Mouse (Mus musculus): ENCODE measurements around the gene Mtif3.
"Not testable (repeated sequence)": the region's sequence is repeated elsewhere in the genome, so short reads cannot be mapped to it uniquely, and the experiment has no call there.

Mtif3 gene

DNA sequence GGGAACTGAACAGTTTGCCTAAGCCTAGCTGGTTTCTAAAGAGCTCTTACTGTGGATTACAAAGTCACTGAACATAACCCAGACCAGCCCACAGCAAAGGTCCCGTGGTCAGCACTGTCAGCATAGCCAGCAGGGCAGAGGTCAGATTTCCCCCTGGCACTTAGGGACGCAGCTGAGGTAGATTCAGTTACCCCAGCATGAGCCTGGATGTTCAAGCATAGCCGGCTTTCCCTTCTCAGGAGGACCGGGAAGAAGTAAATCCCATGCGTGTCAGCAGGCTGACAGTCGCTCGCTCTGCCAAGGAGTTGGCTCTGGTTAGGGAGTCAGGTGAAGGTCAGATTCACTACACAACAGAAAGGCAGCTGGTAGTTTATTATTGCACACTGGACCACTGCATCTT lies 9.0 kb downstream of the Mtif3 start:
- no peak for DNase-seq (ENCODE audit: low spot score in 2 of 2)

DNA sequence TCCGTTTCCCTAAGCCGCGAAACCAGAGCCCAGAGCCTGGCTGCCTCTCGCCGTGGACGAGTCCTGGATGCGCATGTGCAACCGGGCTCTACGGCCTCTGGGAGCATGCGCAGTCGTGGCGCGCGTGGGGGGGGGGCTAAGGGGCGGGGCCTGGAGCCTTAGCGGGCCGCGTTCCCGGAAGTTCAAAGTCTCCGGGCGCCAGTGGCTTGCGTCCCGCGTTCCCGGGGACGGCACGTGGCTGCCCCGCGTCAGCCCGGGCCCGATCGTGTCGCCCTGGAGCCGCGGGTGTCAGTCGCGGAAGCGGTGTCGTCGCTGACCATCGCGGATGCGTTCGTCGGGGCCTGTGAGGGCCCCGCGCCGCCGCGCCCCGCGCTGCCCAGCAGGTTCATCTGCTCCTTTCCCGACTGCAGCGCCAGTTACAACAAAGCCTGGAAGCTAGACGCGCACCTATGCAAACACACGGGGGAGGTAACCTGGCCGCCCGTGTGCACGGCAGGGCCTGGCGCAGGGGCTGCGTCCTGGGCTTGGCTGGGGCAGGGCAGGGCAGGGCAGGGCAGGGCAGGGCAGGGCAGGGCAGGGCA lies 15.0 kb downstream of the Mtif3 start, which contains the start of gene Gtf3a:
Gtf3a (plus strand) TSS at position 150 of the 581 bp plus-strand sequence.
- DNase-seq (ENCODE audit: low spot score in 2 of 2) = peak; percentile 73 to 87

DNA sequence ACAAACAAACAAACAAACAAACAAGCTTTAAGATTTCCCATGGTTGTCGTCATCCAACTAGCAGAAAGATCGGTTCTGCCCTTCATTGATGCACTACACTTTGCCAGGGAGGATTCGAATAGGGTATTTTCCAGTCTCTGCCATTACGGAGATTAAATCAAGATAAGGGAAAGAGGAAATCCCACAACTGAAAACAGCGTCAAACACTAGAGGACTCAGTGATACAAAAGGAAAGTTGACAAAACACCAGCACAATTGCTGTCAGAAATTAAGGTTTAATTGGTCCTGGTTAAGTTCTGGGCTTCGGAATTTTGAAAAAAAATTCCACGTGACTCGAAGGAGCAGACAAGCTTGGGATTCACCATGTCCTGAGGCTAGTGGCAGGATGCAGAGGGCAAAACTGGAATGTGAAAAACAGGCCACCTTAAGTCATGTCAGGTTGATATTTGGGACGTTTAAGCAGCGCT lies 15.5 kb downstream of the Mtif3 start:
- no peak for DNase-seq (ENCODE audit: low spot score in 2 of 2)

DNA sequence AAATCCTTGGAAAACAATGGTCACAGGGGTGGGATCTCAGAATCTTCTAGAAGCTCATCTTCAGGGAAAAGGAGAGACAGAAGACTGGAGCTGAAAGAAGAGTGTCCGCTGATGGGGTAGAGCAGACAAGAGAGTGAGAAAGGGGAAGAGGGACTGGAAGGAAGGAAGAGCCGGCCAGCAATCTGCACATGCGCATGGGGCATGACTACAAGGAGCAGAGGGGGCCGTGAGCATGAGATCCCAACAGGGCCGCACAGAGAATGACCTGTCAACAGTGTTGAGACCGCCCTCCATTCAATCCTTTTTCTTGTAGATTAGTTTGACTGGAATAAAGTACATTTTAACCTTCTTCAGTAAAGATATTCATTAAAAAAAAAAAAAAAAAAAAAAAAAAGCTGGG lies 16.1 kb downstream of the Mtif3 start:
- no peak for DNase-seq (ENCODE audit: low spot score in 2 of 2)

DNA sequence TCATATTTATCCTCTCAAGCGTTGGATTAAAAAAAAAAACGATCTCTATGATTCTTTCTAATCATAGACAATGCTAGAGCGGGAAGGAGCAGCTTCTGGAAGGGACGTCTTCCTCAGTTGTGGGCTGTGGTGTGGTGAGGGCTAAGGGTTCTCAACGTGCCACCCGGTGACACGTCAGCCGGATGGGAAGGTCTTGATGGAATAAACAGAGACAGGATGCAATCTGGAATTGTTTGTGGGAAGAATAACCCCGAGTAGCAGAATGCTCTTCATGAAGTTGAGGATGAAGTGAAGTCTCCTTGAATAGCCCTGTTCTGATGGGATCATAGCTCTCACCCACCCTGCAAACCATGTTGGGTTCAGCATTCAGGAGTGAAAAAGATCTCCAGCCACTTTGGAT lies 16.9 kb downstream of the Mtif3 start:
- DNase-seq (ENCODE audit: low spot score in 2 of 2) = no peak

DNA sequence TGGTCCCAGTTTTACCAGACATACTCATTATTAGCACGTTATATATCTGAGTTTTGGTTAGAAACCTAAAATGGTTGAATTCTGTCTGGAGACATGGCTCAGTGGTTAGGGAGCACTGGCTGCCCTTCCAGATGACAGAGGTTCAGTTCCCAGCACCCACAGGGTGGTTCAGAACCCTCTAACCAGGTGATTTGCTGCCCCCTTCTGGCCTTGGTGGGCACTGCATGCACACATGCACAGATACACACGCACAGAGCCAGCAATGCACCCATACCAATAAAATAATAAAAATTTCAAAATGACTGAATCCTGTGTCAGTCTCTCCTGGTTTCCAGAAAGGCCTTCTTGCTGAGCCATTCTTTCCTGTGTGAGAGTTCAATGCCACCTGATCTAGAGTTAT lies 19.0 kb downstream of the Mtif3 start:
- no peak for DNase-seq (ENCODE audit: low spot score in 2 of 2)

DNA sequence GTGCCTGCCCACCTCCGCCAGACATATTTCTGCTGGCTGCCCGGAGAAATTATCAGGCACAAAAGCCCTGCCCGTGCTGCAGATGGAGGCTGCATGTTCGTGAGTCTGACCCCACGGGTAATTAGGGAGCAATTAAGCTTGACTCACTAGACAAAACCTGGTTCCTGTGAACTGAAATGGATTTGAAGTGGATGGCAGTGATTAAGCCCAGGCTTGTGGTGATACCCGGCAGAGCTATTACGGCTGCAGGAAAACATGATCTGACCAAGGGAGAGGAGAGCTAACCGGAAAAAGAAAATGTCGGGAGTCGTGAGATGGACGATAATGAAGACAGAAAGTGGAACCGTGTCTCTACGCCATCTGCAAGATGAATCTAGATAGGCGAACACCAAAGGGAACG lies 20.6 kb downstream of the Mtif3 start:
- DNase-seq (ENCODE audit: low spot score in 2 of 2) = no peak

DNA sequence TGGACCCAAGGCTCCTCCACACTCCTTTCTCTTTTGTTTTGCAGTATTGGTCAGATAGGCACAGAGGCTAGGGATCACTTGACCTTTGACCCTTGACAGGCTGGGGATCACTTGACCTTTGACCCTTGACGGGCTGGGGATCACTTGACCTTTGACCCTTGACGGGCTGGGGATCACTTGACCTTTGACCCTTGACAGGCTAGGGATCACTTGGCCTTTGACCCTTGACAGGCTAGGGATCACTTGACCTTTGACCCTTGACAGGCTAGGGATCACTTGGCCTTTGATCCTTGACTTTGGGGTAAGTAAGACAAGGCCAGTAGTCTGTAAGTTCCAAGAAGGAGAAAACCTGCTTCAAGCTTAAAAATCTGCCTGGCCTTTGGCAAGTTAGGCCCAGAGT lies 21.7 kb downstream of the Mtif3 start:
- DNase-seq (ENCODE audit: low spot score in 2 of 2) = not testable (repeated sequence)

DNA sequence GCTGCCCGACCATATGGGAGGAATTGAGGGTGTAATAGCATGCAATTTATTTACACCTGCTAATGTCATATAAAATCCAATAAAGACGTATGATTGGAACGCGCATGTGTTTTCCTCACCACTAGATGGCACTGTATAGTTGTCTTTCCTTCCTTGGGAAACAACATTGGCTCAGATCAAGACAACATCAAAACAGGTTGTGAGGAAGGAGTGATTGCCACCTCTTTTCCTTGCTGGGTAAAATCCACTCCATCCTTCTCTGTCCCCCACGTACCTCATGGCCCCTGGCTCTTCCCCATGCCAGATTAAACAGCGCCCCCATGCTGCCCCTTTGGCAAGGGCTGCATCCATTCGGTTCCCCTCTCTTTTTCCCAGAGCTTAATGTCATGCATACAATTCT lies 23.4 kb downstream of the Mtif3 start:
- DNase-seq (ENCODE audit: low spot score in 2 of 2) = peak in 1 of 2 experiments; percentile 28

DNA sequence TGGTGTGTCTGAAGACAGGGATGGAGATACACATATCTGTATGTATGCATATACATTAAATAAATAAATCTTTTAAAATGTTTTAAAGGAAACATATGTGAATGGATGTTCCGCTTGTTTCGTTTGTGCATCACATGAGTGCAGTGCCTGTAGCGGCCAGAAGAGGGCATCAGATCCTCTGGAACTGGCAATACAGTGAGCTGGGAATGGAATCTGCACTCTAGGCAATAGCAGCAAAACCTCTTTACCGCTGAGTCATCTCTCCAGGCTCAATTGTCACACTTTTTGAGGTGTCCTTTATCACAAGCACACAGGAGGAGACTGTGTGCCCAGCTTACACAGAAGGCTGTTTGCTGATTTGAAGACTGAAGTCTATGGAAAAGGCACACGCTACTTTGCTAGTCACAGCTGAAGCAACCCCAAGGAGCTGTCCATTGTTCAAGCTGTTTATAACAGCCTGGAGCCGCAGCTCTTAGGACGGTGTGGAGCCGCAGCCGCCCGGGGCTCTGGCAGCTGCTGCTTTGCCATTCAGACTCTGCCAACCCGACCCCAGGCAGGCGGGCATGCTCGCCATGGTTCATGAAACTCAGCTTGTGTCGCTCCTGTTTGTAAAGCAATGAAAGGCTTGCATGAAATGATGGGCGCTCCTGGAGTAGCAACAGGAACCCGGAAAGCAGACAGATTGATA lies 24.3 kb downstream of the Mtif3 start:
- no peak for DNase-seq (ENCODE audit: low spot score in 2 of 2)

DNA sequence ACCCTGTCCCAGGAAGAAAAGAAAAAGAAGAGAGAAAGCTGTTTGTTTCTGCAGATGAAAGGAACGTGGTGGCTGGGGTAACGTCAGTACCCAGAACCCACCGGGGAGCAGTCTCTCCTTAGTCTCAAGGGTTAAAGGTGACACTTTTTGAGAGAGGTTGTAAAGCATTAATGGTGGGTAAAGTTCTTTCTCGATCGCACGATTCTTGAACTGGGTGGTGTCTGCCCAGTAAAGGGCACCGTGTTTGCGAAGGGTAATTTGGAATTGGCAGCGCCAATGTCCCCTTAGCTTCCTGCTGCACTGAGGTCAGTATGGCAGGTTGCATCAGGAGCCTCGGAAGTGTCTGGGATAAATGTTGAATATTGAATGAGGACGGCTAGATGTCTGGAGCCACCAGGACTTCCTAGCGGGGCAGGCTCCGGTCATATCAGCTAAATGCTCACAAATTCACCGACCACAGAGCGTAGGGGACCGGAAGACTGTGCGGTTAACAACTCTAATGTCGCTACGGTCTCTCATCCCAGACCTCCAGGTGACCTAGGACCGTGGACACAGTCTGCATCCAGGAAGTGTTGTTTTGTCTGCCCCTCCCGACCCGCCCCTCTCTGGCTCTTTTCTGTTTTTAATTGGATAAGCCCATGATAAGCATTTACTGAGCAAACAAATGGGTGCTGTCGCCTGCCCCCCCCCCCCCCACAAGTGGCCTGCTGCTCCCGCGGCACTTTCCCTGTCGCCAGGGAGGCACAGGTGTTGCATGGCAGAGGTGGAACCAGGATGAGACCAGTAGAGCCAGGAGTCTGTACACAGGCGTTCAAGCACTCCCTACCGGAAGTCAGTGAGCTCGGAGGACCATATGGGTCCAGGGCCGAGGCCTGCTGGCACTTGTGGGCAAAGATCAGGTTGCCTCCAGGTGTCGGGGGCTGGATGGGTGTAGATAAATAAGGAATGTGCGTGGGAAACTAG lies 25.8 kb downstream of the Mtif3 start:
- DNase-seq (ENCODE audit: low spot score in 2 of 2) = no peak

DNA sequence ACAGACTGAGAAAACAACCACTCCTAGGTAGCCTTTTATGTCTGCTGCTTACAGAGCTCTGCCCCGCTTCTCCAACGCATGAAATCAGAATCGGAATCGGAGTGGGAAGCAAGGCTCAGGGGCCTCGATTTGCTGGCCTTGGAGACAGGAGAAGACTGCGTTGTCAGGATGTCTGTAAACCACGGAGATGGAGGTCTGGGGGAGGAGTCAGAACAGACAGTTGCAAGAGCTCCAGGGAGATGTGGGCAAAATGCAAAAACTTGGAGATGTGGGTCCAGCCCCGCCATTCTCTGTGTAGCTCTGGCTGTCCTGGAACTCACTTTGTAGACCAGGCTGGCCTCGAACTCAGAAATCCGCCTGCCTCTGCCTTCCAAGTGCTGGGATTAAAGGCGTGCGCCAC lies 30.1 kb downstream of the Mtif3 start:
- DNase-seq (ENCODE audit: low spot score in 2 of 2) = no peak

DNA sequence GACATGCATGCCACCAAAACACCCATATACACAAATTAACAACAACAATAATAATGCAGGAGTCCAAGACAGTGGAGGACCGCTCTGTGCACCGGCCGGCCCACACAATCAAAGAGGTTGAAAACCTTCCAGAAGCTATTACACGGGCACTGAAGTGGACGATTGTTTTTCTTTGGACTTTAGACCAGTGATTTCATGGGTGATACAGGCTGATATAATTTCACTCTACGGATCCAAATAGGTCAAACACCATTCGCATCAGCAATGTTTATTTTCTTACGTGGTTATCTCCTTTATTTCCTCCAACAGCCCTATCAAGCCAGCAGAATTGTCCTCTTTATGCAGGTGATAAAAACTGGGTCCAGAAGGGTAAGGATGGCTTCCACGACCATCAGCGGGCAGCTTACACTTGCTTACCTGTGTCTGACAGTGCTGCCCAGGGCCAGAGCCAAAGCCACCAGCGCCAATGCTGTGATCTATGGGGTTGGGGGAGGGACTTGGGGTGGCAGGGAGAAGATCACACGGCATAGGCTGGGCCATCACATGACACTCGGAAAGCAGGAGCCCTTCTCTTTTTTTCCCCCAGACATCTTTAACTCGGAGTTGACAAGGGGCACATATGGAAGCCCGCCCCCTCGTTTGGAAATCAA lies 31.6 kb downstream of the Mtif3 start:
- DNase-seq (ENCODE audit: low spot score in 2 of 2) = no peak

DNA sequence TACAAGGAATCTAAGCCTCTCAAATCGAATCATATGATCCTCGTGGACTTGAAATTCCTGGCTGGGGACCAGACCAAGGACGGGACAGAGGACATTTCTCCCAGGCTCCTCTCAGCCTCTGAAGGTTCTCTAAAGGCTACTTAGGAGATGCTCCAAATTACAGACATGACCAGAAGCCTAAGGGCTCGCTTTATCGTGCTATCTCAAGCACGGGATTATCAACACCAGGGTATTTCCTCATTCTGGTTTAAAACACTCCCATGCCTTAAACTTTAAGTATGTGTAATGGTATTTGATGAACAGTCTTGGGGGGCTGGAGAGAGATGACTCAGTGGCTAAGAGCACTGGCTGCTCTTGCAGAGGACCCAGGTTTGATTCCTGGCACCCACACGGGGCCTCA lies 32.2 kb downstream of the Mtif3 start:
- no peak for DNase-seq (ENCODE audit: low spot score in 2 of 2)

DNA sequence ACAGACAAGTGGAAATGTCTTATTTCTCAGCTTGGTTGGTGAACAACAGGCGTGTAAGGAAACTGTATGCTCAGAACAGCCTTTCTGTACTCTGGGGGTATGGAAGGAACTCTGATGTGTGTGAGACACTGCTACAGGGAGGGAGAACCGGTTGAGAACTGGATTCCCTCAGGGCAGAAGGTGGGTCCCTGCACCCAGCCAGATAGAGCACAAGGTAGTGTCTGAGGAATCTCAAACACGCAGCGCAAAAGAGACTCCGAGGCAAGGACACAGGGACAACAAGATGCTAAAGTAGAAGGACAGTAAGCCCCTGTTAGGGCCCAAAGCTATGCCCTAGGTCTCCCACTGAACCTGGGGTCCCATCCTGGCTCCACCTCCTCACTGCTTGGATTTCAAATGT lies 36.9 kb downstream of the Mtif3 start:
- DNase-seq (ENCODE audit: low spot score in 2 of 2) = no peak

DNA sequence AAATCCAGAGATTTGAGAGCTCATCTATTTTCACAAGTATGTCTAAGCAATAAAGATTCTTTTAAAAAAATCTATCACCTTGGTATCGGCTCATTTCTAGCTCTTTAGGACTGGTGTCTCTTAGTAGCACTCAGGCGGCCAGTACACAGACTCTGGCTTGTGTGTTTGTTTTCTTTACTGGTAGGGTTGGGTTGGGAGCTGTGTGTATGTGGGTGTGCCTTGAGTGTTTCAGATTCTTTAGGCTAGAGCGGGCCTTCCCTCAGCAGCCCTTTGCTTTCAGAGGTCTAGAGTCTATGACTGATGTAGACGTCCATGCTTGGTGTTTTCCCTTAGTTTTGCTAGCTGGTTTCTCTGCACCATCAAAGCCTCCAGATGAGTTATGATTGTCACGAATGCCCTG lies 40.1 kb downstream of the Mtif3 start:
- DNase-seq (ENCODE audit: low spot score in 2 of 2) = no peak

DNA sequence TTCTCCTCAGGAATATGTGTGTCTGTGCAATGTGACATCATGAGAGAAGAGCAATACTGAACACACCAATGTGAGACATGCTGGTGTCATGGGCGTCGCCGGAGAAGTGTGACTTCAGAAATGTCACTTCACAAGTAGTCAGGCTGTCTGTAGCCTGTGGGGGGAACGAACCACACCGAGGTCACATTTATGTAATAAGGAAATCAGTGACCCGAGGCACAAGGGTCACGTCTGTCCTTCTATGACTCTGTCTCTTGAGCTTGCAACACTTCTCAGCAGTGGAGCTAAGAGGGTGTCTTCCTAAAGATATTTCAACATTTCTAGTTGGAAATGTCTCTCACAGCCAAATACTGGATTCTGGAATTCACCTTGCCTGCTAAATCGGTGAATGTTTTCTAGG lies 42.4 kb downstream of the Mtif3 start:
- no peak for DNase-seq (ENCODE audit: low spot score in 2 of 2)

DNA sequence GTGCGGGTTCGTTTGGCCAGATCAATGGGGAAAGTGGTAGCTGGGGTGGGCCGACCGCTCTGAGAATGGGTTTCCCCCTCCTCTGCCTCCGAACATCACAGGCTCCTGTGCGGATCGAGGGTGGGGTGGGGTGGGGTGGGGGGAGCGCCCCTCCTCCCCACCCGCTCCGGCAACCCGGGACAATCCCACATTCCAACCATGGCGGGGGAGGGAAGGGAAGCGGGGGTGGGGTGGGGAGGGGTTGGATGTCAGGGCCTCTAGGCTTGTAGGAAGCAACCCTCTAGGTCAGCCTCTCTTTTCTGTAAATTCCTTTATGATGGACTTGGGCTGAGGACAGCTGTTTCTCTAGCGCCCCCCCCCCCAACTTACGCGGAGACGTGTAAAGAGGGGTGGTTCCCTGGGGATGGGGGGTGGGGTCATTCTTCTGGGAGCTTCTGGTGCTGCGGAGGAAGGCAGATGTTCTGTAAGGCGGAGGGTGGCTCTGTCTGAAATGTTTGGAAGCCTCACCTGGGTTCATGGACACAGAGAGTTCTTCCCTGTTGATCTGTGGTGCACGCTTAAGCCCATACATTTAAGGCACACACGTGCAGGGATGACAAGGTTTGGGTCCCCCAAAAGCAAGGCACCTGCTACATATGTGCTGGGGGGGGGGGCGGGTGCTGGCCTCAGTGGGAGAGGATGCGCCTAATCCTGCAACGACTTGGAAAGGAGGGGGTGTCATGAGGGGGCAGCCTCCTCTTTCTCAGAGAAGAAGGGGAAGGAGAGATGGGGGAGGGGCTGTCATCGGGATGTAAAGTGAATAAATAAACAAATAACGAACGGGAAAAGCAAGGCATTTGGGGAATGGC lies 43.1 kb downstream of the Mtif3 start:
- DNase-seq (ENCODE audit: low spot score in 2 of 2) = no peak

DNA sequence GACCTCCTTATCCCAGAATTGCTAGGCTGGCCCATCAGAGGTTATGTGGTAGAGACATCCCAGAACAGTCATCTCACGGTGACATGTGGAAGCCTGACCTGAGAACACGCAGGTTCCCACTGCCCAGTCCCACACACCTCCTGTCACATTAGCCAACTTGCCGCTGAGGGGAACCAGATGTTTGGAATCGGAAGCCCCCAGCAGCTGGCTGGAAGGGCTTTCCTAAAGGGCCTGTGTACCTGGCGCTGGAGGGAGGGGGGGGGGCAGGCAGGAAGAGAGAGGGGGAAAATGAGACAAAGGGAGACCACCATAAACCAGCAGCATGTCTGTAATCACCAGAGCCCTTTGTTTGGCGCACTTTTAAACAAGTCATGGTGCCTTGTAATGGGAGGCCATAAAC lies 43.7 kb downstream of the Mtif3 start:
- DNase-seq (ENCODE audit: low spot score in 2 of 2) = no peak

DNA sequence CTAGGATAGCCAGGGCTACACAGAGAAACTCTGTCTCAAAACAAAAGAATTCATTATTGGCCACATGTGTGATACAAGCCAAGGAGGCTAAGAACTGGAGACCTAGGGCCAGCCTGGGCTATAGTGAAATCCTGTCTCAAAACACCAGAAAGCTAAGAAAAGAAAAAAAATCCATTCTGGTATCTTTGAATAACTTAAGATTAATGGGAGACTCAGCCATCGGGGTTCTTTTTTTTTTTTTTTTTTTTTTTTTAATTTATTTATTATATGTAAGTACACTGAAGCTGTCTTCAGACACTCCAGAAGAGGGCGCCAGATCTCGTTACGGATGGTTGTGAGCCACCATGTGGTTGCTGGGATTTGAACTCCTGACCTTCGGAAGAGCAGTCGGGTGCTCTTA lies 46.2 kb downstream of the Mtif3 start:
- not testable (repeated sequence) for DNase-seq (ENCODE audit: low spot score in 2 of 2)

DNA sequence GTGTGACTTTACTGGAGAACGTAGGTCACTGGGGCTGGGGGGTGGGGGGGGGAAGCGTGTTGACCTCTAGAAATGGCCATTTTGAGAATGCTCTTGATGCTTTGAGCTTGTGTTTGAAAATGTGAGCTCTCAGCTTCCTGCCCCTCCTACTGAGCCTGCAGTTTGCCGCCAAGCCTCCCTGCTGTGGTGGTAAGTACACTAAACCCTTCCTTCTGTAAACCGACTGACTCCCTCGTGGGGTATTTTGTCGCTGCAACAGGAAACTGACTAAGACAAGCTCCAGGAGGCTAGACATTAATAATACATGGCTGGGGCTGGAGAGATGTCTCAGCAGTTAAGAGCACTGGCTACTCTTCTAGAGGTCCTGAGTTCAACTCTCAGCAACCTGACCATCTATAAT lies 46.8 kb downstream of the Mtif3 start:
- DNase-seq (ENCODE audit: low spot score in 2 of 2) = no peak

Data from thymus, postnatal 10 days (tissue).